Mouse (Mus musculus) layer of hippocampus, adult 11-12 months (tissue): ENCODE measurements at regions not wholly inside any gene's neighbourhood (a gene's known extent, or its start where the extent isn't known, plus 50 kb on each side); places are given as distances from the start of the nearest gene placed in this dataset.

ENCODE experiments used
- DNase-seq: peaks from one replicate; pipeline ENCODE4 v3.0.0; 2022; ENCODE audit warnings: low spot score

DNA sequence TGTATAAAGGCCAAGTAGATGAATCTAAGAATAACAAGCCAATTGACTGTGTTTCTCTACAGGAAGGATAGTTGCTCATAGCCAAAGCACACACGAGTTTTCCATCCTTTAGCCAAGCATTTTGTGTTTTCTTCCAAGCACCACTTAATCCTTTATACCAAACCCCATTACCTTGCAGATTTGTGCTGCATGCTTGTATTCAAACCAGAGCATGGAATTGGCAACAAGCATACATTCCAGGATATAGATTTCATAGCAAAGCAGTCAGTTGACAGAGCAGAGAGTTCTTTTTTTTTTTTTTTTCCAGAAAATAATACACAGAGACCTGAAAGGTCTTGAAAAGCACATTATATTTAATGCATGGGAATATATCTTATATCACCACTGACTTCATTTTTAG lies 169.9 kb downstream of the Pom121l12 start:
- DNase-seq = no peak

DNA sequence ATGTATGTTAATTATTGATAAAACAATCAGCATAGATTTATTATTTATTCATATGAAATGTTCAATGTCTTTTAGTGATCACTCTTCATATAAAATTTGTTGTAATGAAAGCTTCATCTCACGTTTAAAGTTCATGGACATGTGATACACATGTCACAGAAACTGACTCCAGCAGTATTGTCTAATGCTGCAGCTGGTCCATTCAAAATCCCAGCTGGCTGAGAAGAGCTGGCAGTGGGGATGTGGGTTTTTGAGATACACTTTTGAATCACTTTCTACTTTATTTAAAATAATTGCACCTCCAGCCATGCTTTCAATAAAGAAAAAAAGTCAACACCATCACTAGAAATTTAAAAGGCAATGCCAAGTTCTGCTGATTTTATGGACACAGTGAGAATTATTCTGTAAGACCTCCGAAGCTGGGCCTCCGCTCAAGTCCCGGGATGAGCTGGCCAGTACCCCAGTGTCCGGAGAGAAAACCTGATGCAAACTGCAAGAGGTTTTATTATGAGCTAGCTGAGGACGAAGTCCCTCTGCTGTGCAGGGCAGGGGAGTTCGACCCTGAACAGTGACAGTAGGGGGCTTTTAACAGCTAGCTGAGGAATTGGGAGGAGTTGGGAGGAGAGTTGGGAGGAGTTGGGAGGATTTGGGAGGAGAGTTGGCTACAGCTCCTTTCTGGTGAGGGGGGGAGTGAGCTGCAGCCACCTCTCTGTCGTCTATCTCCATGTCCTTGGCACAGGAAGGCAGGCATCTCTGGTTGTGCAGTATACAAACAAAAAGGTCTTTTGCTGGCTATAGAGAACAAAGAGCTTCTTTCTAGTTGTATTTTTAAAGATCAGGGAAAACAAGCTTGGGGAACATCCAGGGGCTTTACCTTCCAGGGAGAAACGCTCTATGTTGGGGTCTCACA lies 170.6 kb downstream of the Pom121l12 start:
- DNase-seq = no peak

DNA sequence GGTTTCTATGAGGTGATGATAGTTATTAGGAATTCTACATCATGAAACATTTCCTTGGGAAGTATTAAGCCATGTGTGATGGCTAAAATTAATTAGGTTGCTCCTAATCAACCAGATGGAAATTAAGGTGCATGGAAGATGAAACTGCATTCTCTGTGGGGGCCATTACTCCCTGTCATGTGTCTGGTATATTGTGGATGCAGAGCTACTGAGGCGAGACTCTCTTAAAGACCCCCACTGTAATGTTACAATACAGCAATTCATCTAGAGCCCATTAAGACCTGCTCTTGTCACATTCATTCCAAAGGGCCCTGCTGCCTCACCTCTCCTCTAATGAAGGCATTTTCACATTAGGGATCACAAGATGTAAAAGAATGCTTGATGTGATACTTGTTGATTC lies 199.2 kb downstream of the Pom121l12 start:
- DNase-seq = no peak

DNA sequence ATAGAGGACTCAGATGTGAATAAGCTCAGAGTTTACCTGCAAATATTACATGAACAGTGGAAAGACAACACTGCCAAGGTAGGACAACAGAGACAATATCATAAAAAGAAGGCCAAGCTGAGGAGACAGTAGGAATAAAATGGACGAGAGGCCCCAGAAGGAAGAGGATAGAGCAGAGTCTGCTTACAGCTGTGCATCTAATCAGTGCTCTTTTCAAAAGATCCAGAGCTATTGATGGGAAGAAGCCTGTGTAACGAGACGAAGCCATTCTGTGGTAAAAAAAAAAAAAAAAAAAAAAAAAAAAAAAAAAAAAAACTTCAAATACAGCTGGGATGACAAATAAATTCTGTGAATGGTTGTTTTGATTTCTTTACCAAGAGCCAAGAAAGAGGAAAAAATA lies 200.2 kb downstream of the Pom121l12 start:
- DNase-seq = no peak

DNA sequence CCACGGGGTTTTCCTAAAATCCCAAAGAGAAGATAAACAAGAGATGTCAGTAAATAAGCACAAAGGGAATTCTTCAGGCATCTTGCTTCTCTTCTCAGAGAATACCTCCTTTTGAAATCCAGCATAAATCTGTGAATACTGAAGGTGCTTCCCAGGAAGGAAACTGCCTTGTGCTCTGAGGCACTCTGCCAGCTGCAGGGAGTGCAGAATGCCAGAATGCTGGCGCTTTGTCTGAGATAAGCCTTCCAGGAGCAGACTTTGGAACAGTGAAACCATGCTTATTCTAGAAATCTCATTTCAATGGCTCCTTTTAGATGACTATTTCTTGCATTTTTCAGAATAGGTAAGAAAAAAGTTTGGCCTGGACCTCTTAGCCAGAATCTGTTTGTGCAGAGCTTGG lies 219.9 kb downstream of the Pom121l12 start:
- DNase-seq = peak; percentile 24
